Mouse (Mus musculus) MEL (cell line): ENCODE measurements around the gene Mst1. TPM values are rescaled to one million over a fixed set of nuclear protein-coding genes. Genes with fewer than 3 reads are reported as not detected.
A peak's percentile ranks its signal among the peaks of the same experiment; 100 is the strongest.

ENCODE experiments used
- DNase-seq: peaks from one replicate; pipeline ENCODE4 v3.0.0; 2011; ENCODE audit warnings: low read depth, low spot score
- H3K27ac ChIP-seq: 2 replicates; pipeline ENCODE4 v1.5.1; 2012; ENCODE audit warnings: low read depth, mild to moderate bottlenecking, control low read depth, low read length, moderate library complexity; ENCODE audit not compliant: control insufficient read depth
- H3K27me3 ChIP-seq, 2 experiments: fragments of 150-350 bp in 1 of 2; sonication (generic) in 1 of 2; 2 replicates each; pipeline ENCODE4 v1.6.1; 2012; ENCODE audit warnings: low read length in 2 of 2, mild to moderate bottlenecking in 2 of 2, improper control_type of control experiment in 1 of 2, moderate library complexity in 1 of 2; ENCODE audit not compliant: insufficient read depth in 2 of 2, control insufficient read depth in 1 of 2
- H3K36me3 ChIP-seq, 2 experiments: 2 replicates each; pipeline ENCODE4 v1.6.1; 2012 to 2014; ENCODE audit warnings: low read length in 2 of 2, improper control_type of control experiment in 1 of 2, inconsistent platforms in 1 of 2, mild to moderate bottlenecking in 1 of 2; ENCODE audit not compliant: insufficient read depth in 2 of 2, control insufficient read depth in 1 of 2
- H3K4me1 ChIP-seq, 2 experiments: fragments of 150-350 bp in 1 of 2; sonication (generic) in 1 of 2; 2 replicates each; pipeline ENCODE4 v1.6.1; 2012; ENCODE audit warnings: low read length in 2 of 2, improper control_type of control experiment in 1 of 2, mild to moderate bottlenecking in 1 of 2; ENCODE audit not compliant: insufficient read depth in 2 of 2, control insufficient read depth in 1 of 2
- H3K4me3 ChIP-seq, 2 experiments: fragments of 150-350 bp in 1 of 2; sonication (generic) in 1 of 2; 2 replicates each; pipeline ENCODE4 v1.5.1; 2012; ENCODE audit warnings: low read depth in 2 of 2, low read length in 2 of 2, mild to moderate bottlenecking in 2 of 2, moderate library complexity in 2 of 2, control low read depth in 1 of 2, improper control_type of control experiment in 1 of 2; ENCODE audit not compliant: control insufficient read depth in 1 of 2, insufficient read depth in 1 of 2
- H3K79me2 ChIP-seq: 2 replicates; pipeline ENCODE4 v1.6.1; 2012; ENCODE audit warnings: mild to moderate bottlenecking, low read length, moderate library complexity; ENCODE audit not compliant: control insufficient read depth, poor library complexity, insufficient read depth
- H3K9ac ChIP-seq: 2 replicates; pipeline ENCODE4 v1.6.1; 2012; ENCODE audit warnings: low read depth, mild to moderate bottlenecking, control low read depth, low read length, moderate library complexity; ENCODE audit not compliant: control insufficient read depth, poor library complexity, severe bottlenecking
- H3K9me3 ChIP-seq: fragments of 150-350 bp; sonication (generic); replicated peaks from 2 replicates; pipeline ENCODE4 v1.6.1; 2012; ENCODE audit warnings: mild to moderate bottlenecking, low read length, improper control_type of control experiment, moderate library complexity; ENCODE audit not compliant: insufficient read depth
- CHD2 ChIP-seq: IDR thresholded peaks from 2 replicates; pipeline ENCODE4 v1.6.1; 2011; ENCODE audit warnings: low read length, improper control_type of control experiment
- E2F4 ChIP-seq: IDR thresholded peaks from 2 replicates; pipeline ENCODE4 v1.6.1; 2011; ENCODE audit warnings: low read depth, low read length, improper control_type of control experiment, borderline replicate concordance
- ELF1 ChIP-seq: IDR thresholded peaks from 2 replicates; pipeline ENCODE4 v1.6.1; 2014; ENCODE audit warnings: low read depth, mild to moderate bottlenecking, inconsistent platforms, low read length, improper control_type of control experiment, moderate library complexity
- MYC ChIP-seq: IDR thresholded peaks from 2 replicates; pipeline ENCODE4 v1.6.1; 2011; ENCODE audit warnings: low read depth, mild to moderate bottlenecking, low read length, improper control_type of control experiment, moderate library complexity
- POLR2AphosphoS2 ChIP-seq: IDR thresholded peaks from 2 replicates; pipeline ENCODE4 v1.6.1; 2011; ENCODE audit warnings: low read length, improper control_type of control experiment
- POLR2AphosphoS5 ChIP-seq: IDR thresholded peaks from 2 replicates; pipeline ENCODE4 v1.6.1; 2012; ENCODE audit warnings: low read depth, borderline replicate concordance, mild to moderate bottlenecking, inconsistent platforms, low read length, moderate library complexity, mixed read lengths
- SMC3 ChIP-seq: IDR thresholded peaks from 2 replicates; pipeline ENCODE4 v1.6.1; 2011; ENCODE audit warnings: low read depth, low read length, improper control_type of control experiment
- ZMIZ1 ChIP-seq: IDR thresholded peaks from 2 replicates; pipeline ENCODE4 v1.6.1; 2012; ENCODE audit warnings: low read depth, mild to moderate bottlenecking, inconsistent platforms, low read length, improper control_type of control experiment, moderate library complexity
- polyA plus RNA-seq, 2 experiments: library from polyadenylated mRNA; stranded (reverse) in 1 of 2; unstranded in 1 of 2; fragments of >175 nt in 1 of 2; fragments of >200 nt in 1 of 2; gene quantifications; 2 replicates each; pipeline versions ENCODE4 v1.2.1 to v1.2.4; 2012; ENCODE audit warnings: low replicate concordance in 2 of 2, low read depth in 1 of 2; ENCODE audit not compliant: insufficient read length in 2 of 2, insufficient read depth in 1 of 2, missing spikeins in 1 of 2
- total RNA-seq: library from RNA; depleted of rRNA; stranded (reverse); fragments of 300-350 nt; gene quantifications from 2 replicates; pipeline ENCODE4 v1.2.3, GENCODE M21; 2012

The Mst1 gene
- total and polyA plus RNA-seq, 3 experiments = 1.6 to 10.0 TPM; not detected in 1

GRCm38 (mm10) chr9:108049561-108050251 is 30.5 kb upstream of the Mst1 start:
- H3K27ac ChIP-seq = peak overlapping the region; percentile 44
- peaks cover 0 to 6% of the 10 kb centered on the region in 2 experiments; a peak in 2 of 4 replicates for H3K36me3 ChIP-seq
- no peak for TF ChIP-seq CHD2
- TF ChIP-seq SMC3 = peak; percentile 10; the same call in 1 of the 2 replicates
- 0 out of 2 replicates have a peak, but pooled peaks have one; percentile 41 for TF ChIP-seq ZMIZ1
- TF ChIP-seq POLR2AphosphoS5 = peak; percentile 71; the same call in 1 of the 2 replicates
- TF ChIP-seq E2F4 = no peak
- TF ChIP-seq, all 39 proteins: peak for 3
- H3K4me3 ChIP-seq = peak overlapping the region; percentile 89 to 98
- H3K4me1 ChIP-seq = peaks cover 2 to 17% of the 10 kb centered on the region in 2 experiments
- H3K9me3 ChIP-seq = no peaks in the 10 kb centered on the region
- H3K27me3 ChIP-seq = no peaks in the 10 kb centered on the region
- H3K9ac ChIP-seq = peak overlapping the region; percentile 89
- no peak for DNase-seq
- peaks cover 10% of the 10 kb centered on the region for H3K79me2 ChIP-seq

GRCm38 (mm10) chr9:108051184-108051930 is 28.9 kb upstream of the Mst1 start:
- H3K9ac ChIP-seq = no peak overlapping the region
- peaks cover 0 to 6% of the 10 kb centered on the region in 2 experiments; a peak in 2 of 4 replicates for H3K36me3 ChIP-seq
- no peak for DNase-seq
- no peaks in the 10 kb centered on the region for H3K9me3 ChIP-seq
- TF ChIP-seq MYC (no peak), POLR2AphosphoS2 (peak; percentile 40; the same call in 1 of the 2 replicates)
- H3K79me2 ChIP-seq = peaks cover 10% of the 10 kb centered on the region
- peaks cover 2 to 17% of the 10 kb centered on the region in 2 experiments for H3K4me1 ChIP-seq
- H3K27ac ChIP-seq = no peak overlapping the region
- no peak overlapping the region for H3K4me3 ChIP-seq
- no peaks in the 10 kb centered on the region for H3K27me3 ChIP-seq

- peaks cover 10% of the 10 kb centered on the region for H3K79me2 ChIP-seq
- H3K9ac ChIP-seq = no peak overlapping the region
- DNase-seq = no peak
- peaks cover 0 to 6% of the 10 kb centered on the region in 2 experiments; a peak in 2 of 4 replicates for H3K36me3 ChIP-seq
- H3K4me1 ChIP-seq = peaks cover 2 to 17% of the 10 kb centered on the region in 2 experiments
- H3K9me3 ChIP-seq = no peaks in the 10 kb centered on the region
- no peak overlapping the region for H3K4me3 ChIP-seq
- H3K27me3 ChIP-seq = no peaks in the 10 kb centered on the region
- H3K27ac ChIP-seq = no peak overlapping the region
- TF ChIP-seq SMC3 (0 out of 2 replicates have a peak, but pooled peaks have one; percentile 10), ELF1 (no peak), POLR2AphosphoS2 (0 out of 2 replicates have a peak, but pooled peaks have one; percentile 17)
- TF ChIP-seq, all 39 proteins: peak for 2
Measured at GRCm38 (mm10) chr9:108051931-108052220, 28.4 kb upstream of the Mst1 start.
